Mouse (Mus musculus): Measurements from ENCODE around the gene Fmod.

GRCm38 (mm10) chr1:134063773-134064125 lies 26.7 kb downstream of the Fmod start:
- TF ChIP-seq CTCF (IDR thresholded peaks at IDR 0.05; ENCODE audit: low read depth, low read length) (no peak), GATA1 (IDR thresholded peaks at IDR 0.05; ENCODE audit: borderline replicate concordance, low read length) (no peak), GATA2 (IDR thresholded peaks at IDR 0.05; ENCODE audit: borderline replicate concordance, low read depth, low read length) (no peak)
